Mouse (Mus musculus) cerebellum, adult 2 months (tissue): ENCODE data around the gene Psap.

Source experiments
- CTCF ChIP-seq: fragments of 200-500 bp; IDR thresholded peaks from 2 replicates; pipeline ENCODE4 v1.5.1; 2011; ENCODE audit warnings: low read depth, mild to moderate bottlenecking, control low read depth, low read length, moderate library complexity, borderline replicate concordance; ENCODE audit not compliant: insufficient read depth
- POLR2A ChIP-seq: fragments of 200-500 bp; IDR thresholded peaks from 2 replicates; pipeline ENCODE4 v1.6.1; 2011; ENCODE audit warnings: low read length, control low read depth, borderline replicate concordance; ENCODE audit not compliant: insufficient read depth

- TF ChIP-seq CTCF: no peak
- no peak for TF ChIP-seq POLR2A
These were observed 6.8 kb downstream of the Psap start for GRCm38 (mm10) chr10:60284248-60284647.
